Mouse (Mus musculus) fibroblast of lung, adult 2 months (primary cell): ENCODE data around the gene Yipf2.
"Not testable (repeated sequence)": the region's sequence is repeated elsewhere in the genome, so short reads cannot be mapped to it uniquely, and the experiment has no call there.

Experiments
- DNase-seq: peaks from one replicate; pipeline ENCODE4 v3.0.0-alpha.2; 2011; ENCODE audit warnings: low read depth

The Yipf2 gene

DNA sequence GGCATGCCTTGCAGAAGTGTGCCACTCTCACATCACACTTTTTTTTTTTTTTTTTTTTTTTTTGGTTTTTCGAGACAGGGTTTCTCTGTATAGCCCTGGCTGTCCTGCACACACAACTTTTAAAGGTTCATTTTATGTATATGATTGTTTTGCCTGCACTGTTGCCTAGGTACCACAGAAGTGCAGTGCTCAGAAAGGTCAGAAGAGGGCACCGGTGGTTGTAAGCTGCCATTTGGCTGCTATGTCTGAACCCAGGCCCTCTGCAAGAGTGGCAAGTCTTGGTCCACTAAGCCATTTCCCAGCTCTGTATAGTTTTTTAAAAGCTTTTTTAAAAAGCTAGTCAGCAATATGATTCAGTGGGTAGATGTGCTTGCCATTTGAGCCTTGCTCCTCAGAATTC, 5.6 kb upstream of the Yipf2 start:
- DNase-seq, result no peak

DNA sequence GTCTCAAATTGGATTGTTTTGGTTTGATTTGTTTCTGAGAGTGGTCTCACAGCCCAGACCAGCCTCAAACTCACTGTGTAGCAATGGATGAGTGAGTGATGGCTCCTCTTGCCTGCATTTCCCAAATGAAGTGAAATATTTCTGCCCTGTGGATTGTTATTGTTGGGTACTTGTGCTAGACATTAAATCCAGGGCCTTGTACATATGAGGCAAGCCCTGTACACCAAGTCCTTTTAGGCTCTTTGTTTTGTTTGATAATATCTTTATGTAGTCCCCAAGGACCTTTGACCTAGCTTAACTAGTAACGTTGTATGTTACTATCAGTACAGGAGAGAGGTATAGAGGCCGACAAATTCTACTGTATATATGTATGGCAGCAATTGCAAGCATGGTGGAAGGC, 2.2 kb upstream of the Yipf2 start:
- DNase-seq, result no peak

DNA sequence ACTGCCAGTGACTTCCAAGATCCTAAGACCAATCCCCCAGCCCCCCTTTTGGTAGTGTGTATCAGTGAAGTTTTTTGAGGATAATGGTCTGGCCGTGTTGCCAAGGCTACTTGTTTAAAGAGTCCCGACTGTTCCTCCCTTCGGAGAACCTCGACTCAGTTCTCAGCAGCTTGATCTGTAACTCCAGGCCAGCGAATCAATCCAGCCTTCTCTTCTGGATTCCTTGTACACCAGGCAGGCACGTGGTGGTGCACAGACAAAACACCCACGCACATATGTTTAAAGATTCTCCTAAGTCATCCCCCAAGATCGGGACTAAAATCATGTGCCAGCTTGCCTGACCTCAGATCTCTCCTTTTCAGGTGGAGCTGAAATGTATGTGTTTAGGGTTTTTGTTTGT, 1.7 kb upstream of the Yipf2 start:
- DNase-seq, result not testable (repeated sequence)

DNA sequence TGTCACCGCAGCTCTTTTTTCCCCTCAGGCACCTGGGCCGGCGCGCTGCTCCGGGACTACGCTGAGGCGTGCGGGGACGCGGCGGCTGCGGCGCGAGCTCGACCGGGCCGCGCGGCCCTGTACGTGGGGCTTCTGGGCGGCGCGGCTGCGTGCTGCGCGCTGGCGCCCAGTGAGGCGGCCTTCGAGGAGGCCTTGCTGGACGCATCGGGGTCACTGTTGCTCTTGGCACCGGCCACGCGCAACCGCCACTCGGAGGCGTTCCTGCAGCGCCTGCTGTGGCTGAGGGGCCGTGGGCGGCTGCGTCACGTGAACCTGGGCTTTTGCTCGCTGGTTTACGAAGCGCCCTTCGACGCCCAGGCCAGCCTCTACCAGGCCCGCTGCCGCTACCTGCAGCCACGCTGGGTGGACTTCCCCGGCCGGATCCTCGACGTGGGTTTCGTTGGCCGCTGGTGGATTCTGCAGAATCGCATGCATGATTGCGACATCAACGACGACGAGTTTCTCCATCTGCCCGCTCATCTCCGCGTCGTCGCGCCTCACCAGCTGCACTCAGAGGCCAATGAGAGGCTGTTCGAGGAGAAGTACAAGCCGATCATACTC, 594 bp upstream of the Yipf2 start:
- no peak for DNase-seq

DNA sequence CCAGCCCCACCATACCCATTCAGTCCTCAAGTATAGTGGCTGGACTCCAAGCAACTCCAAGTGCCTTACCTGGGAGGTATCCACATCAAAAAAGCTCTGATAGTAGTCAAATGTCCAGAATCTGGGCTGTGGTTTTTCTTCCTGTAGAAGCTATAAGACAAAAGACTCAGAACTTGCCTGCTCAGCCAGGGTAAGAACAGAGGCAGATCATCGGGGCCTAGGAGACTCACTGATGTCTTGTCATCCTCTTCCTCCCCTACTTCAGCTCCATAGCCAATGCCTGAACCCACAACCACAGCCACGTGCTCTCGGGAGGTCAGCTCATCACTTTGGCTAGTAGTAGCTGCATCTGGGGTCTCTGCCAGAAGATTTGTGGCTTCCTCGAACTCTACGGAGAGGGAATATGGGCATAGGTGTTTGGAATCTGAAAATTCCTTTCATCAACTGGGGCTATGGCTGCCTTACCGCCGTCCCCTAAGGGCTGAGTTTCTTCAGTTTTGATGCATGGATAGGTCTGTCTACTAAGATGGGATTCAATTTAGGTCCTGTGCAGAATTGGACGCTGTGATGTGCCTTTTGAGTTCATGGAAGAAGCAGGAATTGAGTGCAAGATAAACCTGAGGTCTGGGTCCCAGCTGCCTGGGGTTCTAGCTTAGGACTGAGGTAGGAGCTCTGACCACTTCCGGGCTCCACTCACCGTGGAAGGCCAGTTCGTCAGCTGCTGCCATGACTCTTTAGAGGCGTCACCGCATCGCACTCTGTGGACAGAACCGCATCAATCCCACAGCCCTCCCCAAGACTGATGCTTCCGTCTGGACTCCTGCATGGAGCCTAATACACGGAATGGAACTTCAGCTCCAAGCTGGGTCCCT, 561 bp downstream of the Yipf2 start:
- no peak for DNase-seq

DNA sequence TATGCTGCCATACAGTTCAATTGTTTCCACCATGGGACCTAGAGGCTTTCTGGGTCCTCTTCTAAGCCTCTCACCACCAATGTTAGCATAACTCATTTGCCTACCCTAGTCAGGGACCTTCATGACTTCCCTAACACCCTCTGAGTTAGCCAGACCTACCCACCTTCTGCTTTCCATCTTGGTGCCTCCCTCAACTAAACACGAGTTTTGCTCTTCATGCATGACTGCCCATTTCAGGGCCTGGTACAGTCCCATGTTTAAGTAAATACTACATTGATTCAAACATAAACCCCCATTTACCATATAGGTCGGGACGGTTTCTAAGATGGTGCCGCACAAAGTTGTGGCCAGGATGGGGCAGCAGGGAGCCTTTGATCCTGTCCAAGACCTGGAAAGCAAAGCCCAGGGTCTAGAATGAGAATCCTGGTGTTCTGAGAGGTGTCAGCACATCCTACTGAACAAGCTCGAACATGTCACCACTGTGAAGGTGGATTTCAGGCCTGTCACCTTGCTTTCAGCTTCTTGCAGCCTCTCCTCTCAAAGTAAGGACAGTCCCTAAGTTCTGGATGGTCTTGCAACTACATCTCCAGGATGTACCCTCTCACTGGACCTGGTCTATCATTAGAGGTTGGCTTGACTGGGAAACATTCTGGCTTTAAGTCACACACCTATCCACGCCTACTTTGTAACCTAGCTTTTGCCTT, 1.3 kb downstream of the Yipf2 start:
- DNase-seq, result no peak

DNA sequence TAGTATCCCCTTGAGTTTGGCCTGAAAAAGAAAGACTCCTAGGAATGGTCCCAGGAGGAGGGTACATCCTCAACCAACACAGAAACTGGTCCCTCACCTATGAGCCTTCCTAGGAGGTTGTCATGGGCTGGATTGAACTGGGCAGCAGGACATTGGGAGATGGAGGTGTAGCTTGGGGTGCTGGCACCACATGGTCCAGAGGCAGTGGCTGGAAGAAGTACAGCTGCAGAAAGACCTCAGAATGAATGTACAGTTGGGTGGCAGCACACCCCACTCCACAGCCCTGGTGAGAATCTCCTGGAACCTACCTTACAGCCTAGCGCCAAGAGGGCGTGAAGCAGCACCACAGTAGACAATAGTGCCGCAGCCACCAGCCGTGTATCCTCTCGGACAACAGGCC, 3.1 kb downstream of the Yipf2 start:
- no peak for DNase-seq

DNA sequence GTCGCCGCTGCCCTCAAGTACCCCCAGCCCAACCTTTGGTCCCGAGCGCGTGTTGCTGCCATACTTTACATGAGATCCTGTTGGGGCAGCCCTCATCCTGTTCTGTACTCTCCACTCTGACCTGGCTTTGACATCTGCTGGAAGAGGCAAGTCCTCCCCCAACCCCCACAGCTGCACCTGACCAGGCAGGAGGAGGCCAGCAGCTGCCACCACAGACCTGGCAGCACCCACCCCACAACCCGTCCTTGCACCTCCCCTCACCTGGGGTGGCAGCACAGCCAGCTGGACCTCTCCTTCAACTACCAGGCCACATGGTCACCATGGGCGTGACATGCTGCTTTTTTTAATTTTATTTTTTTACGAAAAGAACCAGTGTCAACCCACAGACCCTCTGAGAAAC, 4.3 kb downstream of the Yipf2 start:
- no peak for DNase-seq

DNA sequence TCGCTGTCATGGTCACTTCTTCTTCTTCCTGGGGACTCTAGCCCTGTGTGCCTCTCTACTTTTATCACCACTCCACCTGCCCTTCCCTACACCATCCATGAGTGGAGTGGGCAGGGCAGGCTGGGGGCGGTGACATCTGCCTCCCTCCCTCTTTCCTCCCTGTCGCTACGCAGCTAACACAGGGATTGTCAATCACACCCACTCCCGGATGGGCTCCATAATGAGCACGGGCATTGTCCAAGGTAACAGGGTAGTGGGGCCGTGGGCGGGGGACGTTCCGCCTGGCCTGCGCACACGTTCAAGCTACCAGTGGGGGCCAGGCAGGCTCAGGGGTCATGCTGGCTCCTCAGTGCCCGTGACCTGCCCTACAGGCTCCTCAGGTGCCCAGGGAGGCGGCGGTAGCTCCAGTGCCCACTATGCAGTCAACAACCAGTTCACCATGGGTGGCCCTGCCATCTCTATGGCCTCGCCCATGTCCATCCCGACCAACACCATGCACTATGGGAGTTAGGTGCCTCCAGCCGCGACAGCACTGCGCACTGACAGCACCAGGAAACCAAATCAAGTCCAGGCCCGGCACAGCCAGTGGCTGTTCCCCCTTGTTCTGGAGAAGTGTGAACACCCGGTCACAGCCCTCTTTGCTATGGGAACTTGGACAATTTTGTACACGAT, 4.8 kb downstream of the Yipf2 start:
- DNase-seq, result no peak

DNA sequence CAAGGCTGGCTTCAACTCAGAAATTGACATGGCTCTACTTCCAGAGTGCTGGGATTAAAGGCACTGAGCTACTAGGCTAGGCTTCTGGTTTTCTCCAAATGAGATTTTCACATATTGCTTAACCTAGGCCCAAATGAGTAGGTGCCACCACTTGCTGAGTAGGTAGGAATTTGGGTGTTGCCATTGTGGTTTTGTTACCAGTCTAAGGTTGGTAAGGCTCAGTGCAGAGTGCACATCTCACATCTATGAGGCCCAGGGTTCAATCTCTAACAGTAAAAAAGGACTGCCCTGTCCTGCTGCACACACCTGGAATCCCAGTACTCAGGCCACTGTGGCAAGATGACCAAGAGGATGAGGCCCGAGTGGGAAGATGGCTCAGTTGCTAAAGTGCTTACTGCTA, 7.2 kb downstream of the Yipf2 start:
- DNase-seq, result no peak

DNA sequence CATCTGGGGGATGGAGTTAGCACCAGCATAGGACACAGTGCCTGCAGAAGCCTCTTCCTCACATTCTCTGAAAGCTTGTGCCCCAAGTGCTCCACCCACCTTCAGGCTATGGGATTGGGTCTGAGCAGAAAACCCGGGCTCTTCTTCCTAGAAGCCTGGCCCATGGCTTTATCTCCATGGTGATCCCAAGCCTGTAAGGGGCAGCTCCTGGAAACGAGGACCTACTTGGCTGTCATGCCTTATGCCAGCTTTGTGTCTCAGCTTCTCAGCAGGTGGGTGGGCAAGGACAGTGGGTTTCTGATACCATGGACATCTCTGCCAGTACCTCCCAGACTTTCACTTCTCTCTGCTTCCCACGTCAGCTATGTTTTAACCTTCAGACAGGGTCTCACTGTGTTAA, 14.4 kb downstream of the Yipf2 start:
- no peak for DNase-seq

DNA sequence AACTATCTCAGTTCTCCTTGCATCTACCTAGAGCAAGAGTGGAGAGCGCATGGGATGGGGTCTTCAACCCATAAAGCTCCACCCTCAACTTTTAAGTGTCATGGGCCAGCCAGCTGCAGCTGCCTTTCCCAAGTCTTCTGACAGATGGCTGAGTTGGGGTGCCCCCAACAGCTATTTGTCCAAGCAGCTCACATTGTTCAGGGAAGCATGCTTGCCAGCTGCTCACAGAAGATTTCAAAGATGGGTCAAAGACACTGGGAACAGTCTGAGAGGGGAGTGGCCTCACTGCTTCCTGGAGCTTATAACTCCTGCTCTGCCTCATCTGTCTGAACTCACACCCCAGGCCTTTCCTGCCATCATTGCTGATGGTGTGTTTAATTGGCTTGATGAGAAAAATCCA, 16.3 kb downstream of the Yipf2 start:
- no peak for DNase-seq

DNA sequence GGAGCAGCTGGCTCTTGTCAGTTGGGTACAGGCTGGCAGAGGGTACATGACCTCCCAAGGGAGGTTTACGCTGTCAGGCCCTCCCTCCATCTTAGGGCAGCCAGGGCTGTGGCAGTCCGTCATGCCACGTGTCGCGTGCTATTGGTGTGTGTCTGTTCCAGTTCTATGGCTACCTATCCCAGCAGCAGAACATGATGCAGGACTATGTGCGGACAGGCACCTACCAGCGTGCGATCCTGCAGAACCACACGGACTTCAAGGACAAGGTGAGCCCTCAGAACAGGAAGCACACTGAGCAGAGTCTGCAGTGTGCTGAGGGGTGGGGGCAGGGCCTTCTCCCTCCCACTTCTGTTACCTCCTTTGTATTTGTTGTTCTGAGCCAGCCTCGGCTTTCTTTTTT, 17.4 kb downstream of the Yipf2 start:
- no peak for DNase-seq

DNA sequence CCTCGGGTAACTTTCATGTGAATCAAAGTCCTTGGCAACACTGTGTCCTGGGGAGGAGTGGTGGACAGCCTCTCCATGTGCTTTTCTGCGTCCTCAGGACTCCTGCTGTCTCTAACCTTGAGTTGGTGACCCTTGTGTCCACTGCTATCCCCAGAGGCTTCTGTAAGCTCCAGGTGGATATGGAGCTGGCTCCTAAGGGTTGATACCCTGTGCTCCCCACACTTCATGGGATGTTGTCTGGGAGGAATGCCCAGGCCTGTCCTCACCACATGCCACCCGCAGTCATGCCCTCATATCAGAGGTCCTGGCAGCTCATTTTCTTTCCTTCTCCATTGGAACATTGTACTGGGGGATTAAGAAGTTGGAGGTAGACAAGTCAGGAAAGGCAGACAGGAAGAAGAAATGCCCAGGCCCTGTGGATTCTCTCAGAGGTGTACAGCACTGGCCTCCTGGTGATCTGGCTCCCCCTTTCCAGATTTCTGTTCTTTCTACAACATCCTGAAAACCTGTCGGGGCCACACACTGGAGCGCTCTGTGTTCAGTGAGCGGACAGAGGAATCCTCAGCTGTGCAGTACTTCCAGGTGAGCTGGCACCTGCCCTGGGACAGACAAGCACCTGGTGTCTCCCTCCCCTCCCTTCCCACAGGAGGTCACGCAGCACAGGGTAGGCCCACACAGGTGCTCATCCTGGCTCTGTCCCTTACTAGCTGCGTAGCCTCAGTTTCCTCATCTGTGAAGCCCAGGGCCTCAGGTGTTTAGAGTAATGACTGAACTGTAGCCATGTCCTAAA, 18.4 kb downstream of the Yipf2 start:
- DNase-seq, result no peak

DNA sequence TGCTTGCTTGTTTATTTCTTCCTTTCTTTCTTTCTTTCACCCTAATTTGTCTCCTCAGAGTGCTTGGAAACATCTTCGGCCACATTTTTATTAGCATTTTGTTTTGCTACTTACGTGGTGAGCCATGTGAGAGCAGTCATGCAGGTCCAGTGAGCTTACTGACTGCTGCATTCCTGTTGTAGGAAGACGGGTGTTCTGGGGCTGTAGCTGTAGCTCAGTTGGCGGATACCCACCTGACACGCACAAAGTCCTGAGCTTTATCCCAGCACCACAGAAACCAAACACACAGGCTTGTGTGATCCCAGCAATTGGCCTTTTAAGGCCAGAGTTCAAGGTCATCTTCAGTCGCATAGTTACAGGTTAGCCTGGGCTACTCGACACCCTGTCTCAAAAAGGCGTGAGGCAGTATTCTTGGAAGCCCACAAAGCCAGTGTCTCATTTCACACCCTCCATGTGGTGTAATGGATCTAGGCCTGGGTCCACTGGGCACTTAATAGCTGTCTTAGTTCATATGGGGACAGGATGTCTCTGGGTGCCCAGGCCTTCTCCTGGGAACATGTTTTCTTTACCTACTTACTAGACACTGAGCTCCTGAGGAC, 23.9 kb downstream of the Yipf2 start:
- DNase-seq, result no peak

DNA sequence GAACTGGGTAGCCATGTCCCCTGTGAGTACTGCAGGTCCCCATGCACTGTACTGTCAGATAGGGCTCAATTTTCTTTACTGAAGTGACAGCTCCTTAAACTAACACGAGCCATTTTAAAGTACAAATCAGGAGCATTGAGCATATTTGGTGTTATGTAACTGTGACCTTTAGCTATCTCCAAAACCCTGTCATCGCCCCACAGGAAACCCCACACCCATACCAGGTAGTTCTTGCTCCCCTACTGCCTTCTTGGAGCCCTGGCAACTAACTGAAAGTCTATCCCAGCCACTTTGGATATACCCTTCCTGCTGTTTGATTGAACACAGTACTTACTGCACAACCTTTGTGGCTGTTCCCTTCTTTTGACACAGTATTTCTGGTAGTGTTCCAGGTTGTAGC, 25.6 kb downstream of the Yipf2 start:
- DNase-seq, result no peak

DNA sequence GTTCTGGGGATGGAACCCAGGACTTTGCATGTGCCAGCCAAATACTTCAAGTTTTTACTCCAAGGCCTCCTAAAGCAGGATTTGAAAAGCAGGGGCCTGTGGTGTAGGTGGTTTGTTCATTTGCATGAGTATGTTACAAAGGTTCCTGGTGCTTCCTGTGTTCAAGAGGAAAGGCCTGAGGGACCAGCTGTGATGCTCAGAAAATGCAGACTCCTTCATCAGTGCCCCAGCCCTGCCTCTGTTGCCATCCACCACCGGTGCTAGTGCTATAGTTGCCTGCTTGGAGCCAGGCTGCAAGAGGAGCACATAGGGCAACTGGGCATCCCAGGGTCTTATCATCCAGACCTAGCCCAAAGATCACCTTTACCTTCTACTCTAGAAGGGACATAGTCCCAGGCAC, 26.1 kb downstream of the Yipf2 start:
- no peak for DNase-seq

DNA sequence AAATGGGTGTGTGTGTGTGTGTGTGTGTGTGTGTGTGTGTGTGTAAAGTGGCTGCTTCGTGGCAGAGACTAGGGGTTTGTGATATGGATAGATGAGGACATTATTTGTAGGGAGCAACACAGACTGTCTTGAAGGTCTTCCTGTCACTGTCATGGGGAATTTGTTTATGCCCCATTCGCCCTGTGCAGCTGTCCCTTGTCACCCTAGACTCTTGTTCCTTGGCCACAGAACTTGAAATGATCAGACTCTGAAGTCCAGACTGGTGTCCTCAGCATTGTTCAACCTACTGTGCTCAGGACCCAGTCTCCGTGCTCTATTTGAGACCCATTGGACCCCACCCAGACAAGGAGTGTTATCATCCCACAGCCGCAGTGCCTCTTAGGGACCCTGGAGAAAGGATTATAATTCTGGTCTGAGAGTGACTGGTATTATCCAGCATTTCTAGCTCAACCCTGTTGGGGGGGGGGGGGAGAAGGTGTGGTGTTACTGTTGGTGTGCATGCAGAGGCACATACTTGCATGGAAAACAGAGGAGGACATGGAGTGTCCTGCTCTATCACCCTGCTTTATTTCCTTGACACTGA, 27.5 kb downstream of the Yipf2 start:
- DNase-seq, result no peak

DNA sequence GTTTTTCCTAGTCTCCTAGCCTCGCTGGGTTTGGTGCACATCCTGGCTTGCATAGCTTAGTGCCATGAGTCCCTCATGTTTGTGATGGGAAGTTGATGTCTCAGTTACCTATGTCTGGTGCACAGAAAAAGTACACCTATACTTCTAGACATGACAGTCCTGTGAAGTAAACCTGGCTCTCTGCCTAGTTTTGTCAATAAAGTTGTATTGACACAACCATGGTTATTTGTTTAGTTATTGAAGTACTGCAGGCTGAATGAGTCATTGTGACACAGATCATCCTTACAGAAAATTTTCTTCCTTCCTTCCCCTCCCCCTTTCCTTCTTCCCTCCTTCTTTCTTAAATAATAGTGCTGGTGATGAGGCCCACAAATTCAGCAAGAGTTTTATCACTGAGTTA, 28.2 kb downstream of the Yipf2 start:
- DNase-seq, result no peak

DNA sequence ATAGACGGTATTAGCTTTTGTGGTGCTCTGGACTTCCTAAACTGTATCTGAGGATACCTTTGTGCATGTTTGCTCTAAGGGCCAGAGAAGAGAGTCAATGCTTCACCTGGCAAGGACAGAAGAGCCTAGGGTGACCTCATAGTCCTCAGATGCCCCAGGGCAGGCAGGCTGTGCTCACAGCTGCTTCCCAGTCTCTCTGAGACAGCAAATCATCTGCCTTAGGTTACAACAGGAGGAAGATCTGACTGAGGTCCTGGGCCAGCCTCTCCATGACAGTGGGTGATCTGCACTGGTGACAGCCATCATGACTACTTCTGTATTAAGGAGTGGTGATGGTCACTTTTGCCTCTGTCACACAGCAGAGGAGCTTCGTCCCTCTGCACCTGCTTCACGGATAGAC, 33.5 kb downstream of the Yipf2 start:
- no peak for DNase-seq

DNA sequence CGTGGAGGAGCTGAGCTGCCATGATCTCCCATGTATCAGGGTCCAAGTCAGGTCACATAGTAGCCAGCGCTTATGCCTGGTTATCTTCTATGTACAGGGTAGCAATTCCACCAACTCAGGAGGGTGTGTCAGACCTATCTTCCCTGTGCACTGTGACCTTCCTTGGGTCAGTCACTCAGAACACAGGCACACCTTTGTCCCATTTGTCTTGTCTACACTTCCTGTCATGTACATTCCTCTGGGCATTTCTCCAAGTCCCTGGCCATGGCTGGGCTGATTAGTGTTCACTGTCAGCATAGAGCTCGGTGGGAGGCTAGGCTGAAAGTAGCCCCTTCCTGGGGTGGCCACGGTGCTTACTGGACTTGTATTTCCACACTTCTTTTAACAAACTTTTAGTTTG, 34.3 kb downstream of the Yipf2 start:
- DNase-seq, result no peak
